In the genomic region with DNA sequence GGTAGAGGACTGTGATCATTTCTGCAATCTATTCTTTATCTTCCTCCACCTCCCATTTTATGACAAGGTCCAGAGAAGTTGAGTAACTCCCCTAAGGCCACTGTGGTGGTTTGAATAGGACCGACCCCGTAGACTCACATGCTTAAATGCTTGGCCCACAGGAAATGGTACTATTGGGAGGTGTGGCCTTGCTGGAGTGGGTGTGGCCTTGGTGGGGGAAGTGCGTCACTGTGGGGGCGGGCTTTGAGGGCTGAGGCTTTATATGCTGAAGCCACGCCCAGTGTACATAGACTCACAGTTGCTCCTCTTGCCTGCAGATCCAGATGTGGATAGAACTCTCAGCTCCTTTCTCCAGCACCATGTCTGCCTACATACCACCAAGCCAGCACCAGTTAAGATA, we compare ENCODE assay signal across 17 mouse cellular contexts. TPM values are rescaled to one million over a fixed set of nuclear protein-coding genes. Genes with fewer than 3 reads are reported as not detected.
DNase-seq lines count a peak whose midpoint lies in the region; ATAC-seq and TF ChIP-seq lines count a peak whose summit lies in the region.
"Had no signal": no experiment of that assay in that cellular context is flagged by ENCODE, and none has a peak within 500 bp of the region (broad histone marks: within the 10 kb centered on the region; RNA-seq: fewer than 3 reads in every experiment).

No protein-coding gene starts in this region.

- H3K9ac ChIP-seq in heart, embryonic 14.5 days (ENCODE audit: low read length), result no peak overlapping the region
- no peak overlapping the region for H3K9ac ChIP-seq in liver, embryonic 12.5 days
- H3K9ac ChIP-seq in liver, embryonic 11.5 days (ENCODE audit: low read depth, low read length), result no peak overlapping the region
- H3K9ac ChIP-seq in embryonic facial prominence, embryonic 15.5 days, result no peak overlapping the region
- H3K9ac ChIP-seq in hindbrain, embryonic 14.5 days, result no peak overlapping the region
- H3K9ac ChIP-seq: limb, embryonic 13.5 days; neural tube, embryonic 12.5 days had no signal

- 87% methylated on average over 5 of the region's 5 CpGs for WGBS in heart, embryonic 14.5 days
- WGBS in liver, embryonic 12.5 days (ENCODE audit: insufficient replicate concordance), result 76% methylated on average over 5 of the region's 5 CpGs
- 80% methylated on average over 5 of the region's 5 CpGs for WGBS in liver, embryonic 11.5 days
- WGBS in embryonic facial prominence, embryonic 15.5 days, result 83% methylated on average over 5 of the region's 5 CpGs
- 75% methylated on average over 5 of the region's 5 CpGs for WGBS in small intestine, adult 2 months
- 87% methylated on average over 5 of the region's 5 CpGs for WGBS in hindbrain, embryonic 14.5 days

- ATAC-seq in heart, embryonic 14.5 days (ENCODE audit: insufficient number of reproducible peaks, insufficient read depth, low FRiP score, low read depth), result no peak
- 0 out of 2 replicates have a peak, but pooled peaks have one; percentile 30 for ATAC-seq in liver, embryonic 12.5 days
- ATAC-seq in liver, embryonic 11.5 days (replicated peaks; ENCODE audit: low FRiP score), result no peak
- ATAC-seq in embryonic facial prominence, embryonic 15.5 days (ENCODE audit: insufficient number of reproducible peaks, low FRiP score, low TSS enrichment, low read depth), result no peak
- ATAC-seq in hindbrain, embryonic 14.5 days (ENCODE audit: low FRiP score), result no peak
- ATAC-seq: Patski had no signal

- H3K9me3 ChIP-seq in heart, embryonic 14.5 days (ENCODE audit: control insufficient read depth, low read length), result no peaks in the 10 kb centered on the region; the same call in 1 of the 2 replicates
- H3K9me3 ChIP-seq in liver, embryonic 12.5 days (replicated peaks), result no peaks in the 10 kb centered on the region
- no peaks in the 10 kb centered on the region for H3K9me3 ChIP-seq in liver, embryonic 11.5 days (ENCODE audit: control insufficient read depth, low read length)
- H3K9me3 ChIP-seq in embryonic facial prominence, embryonic 15.5 days (replicated peaks), result no peaks in the 10 kb centered on the region
- H3K9me3 ChIP-seq in hindbrain, embryonic 14.5 days (ENCODE audit: control insufficient read depth, low read length), result no peaks in the 10 kb centered on the region
- H3K9me3 ChIP-seq: forebrain, embryonic 10.5 days; hindbrain, embryonic 10.5 days; limb, embryonic 13.5 days; midbrain, embryonic 10.5 days; neural tube, embryonic 12.5 days had no signal

- H3K4me1 ChIP-seq in heart, embryonic 14.5 days (ENCODE audit: control insufficient read depth in 2 of 2, insufficient read depth in 2 of 2, low read length in 2 of 2), result peaks cover 7 to 17% of the 10 kb centered on the region in 2 experiments
- no peaks in the 10 kb centered on the region for H3K4me1 ChIP-seq in liver, embryonic 12.5 days
- no peaks in the 10 kb centered on the region for H3K4me1 ChIP-seq in liver, embryonic 11.5 days (replicated peaks; ENCODE audit: control insufficient read depth, insufficient read depth, low read length)
- H3K4me1 ChIP-seq in embryonic facial prominence, embryonic 15.5 days, result peaks cover 3% of the 10 kb centered on the region; the same call in 1 of the 2 replicates
- peaks cover 11% of the 10 kb centered on the region; the same call in 1 of the 2 replicates for H3K4me1 ChIP-seq in small intestine, adult 2 months (ENCODE audit: control insufficient read depth, insufficient read depth, insufficient read length, low read length)
- no peaks in the 10 kb centered on the region; the same call in 1 of the 2 replicates for H3K4me1 ChIP-seq in hindbrain, embryonic 14.5 days (replicated peaks; ENCODE audit: control insufficient read depth, insufficient read depth, low read length)
- H3K4me1 ChIP-seq: forebrain, embryonic 10.5 days; neural tube, embryonic 12.5 days had no signal

- H3K4me3 ChIP-seq in heart, embryonic 14.5 days (ENCODE audit: control insufficient read depth in 1 of 2, insufficient read depth in 1 of 2, low read depth in 1 of 2, low read length in 2 of 2), result no peak overlapping the region
- no peak overlapping the region for H3K4me3 ChIP-seq in liver, embryonic 12.5 days
- H3K4me3 ChIP-seq in liver, embryonic 11.5 days (ENCODE audit: low read depth, low read length), result no peak overlapping the region
- H3K4me3 ChIP-seq in embryonic facial prominence, embryonic 15.5 days (replicated peaks), result no peak overlapping the region
- no peak overlapping the region for H3K4me3 ChIP-seq in small intestine, adult 2 months (ENCODE audit: low read depth, low read length)
- H3K4me3 ChIP-seq in hindbrain, embryonic 14.5 days (replicated peaks; ENCODE audit: low read length), result no peak overlapping the region
- H3K4me3 ChIP-seq: forebrain, embryonic 10.5 days; hindbrain, embryonic 10.5 days; limb, embryonic 13.5 days; midbrain, embryonic 10.5 days; neural tube, embryonic 12.5 days had no signal

- H3K27ac ChIP-seq in heart, embryonic 14.5 days (replicated peaks in 1 of 2; ENCODE audit: control insufficient read depth in 1 of 2, insufficient read depth in 1 of 2, low read depth in 2 of 2, low read length in 2 of 2), result peak overlapping the region; percentile 41 to 54; a peak in 3 of 4 replicates
- no peak overlapping the region for H3K27ac ChIP-seq in liver, embryonic 12.5 days
- H3K27ac ChIP-seq in liver, embryonic 11.5 days (ENCODE audit: low read depth, low read length), result no peak overlapping the region
- H3K27ac ChIP-seq in embryonic facial prominence, embryonic 15.5 days (replicated peaks), result peak overlapping the region; percentile 34; the same call in 1 of the 2 replicates
- H3K27ac ChIP-seq in small intestine, adult 2 months (ENCODE audit: insufficient read depth, low read depth, low read length), result peak overlapping the region; percentile 30
- H3K27ac ChIP-seq in hindbrain, embryonic 14.5 days, result no peak overlapping the region
- H3K27ac ChIP-seq: forebrain, embryonic 10.5 days; hindbrain, embryonic 10.5 days; limb, embryonic 13.5 days; midbrain, embryonic 10.5 days; neural tube, embryonic 12.5 days had no signal

- no peaks in the 10 kb centered on the region for H3K36me3 ChIP-seq in heart, embryonic 14.5 days (ENCODE audit: control insufficient read depth, insufficient read depth, low read length)
- no peaks in the 10 kb centered on the region for H3K36me3 ChIP-seq in liver, embryonic 12.5 days
- no peaks in the 10 kb centered on the region for H3K36me3 ChIP-seq in liver, embryonic 11.5 days (ENCODE audit: control insufficient read depth, insufficient read depth, low read length)
- H3K36me3 ChIP-seq in embryonic facial prominence, embryonic 15.5 days, result no peaks in the 10 kb centered on the region
- H3K36me3 ChIP-seq in small intestine, adult 2 months (ENCODE audit: control insufficient read depth, insufficient read depth, low read length), result no peaks in the 10 kb centered on the region
- no peaks in the 10 kb centered on the region for H3K36me3 ChIP-seq in hindbrain, embryonic 14.5 days (replicated peaks; ENCODE audit: control insufficient read depth, insufficient read depth)
- H3K36me3 ChIP-seq: forebrain, embryonic 10.5 days; hindbrain, embryonic 10.5 days; limb, embryonic 13.5 days; midbrain, embryonic 10.5 days; neural tube, embryonic 12.5 days had no signal

- no peak for TF ChIP-seq POLR2A in small intestine, adult 2 months (IDR thresholded peaks at IDR 0.05; ENCODE audit: low read depth, low read length)

- intact Hi-C loops in gastrocnemius, postnatal 14 days (cut with DNase I; ENCODE audit: low total_unique reads), result no loop called here

- peaks cover 23% of the 10 kb centered on the region for H3K27me3 ChIP-seq in heart, embryonic 14.5 days (ENCODE audit: control insufficient read depth, insufficient read depth, low read length)
- H3K27me3 ChIP-seq in liver, embryonic 12.5 days (replicated peaks), result no peaks in the 10 kb centered on the region
- no peaks in the 10 kb centered on the region for H3K27me3 ChIP-seq in liver, embryonic 11.5 days (replicated peaks; ENCODE audit: control insufficient read depth, insufficient read depth, low read length)
- H3K27me3 ChIP-seq in embryonic facial prominence, embryonic 15.5 days, result 0 out of 2 replicates have a peak, but pooled peaks cover 3% of the 10 kb centered on the region
- H3K27me3 ChIP-seq in small intestine, adult 2 months (ENCODE audit: control insufficient read depth, insufficient read depth, low read length), result no peaks in the 10 kb centered on the region
- no peaks in the 10 kb centered on the region for H3K27me3 ChIP-seq in hindbrain, embryonic 14.5 days (ENCODE audit: control insufficient read depth, insufficient read depth, low read length)
- H3K27me3 ChIP-seq: limb, embryonic 13.5 days; neural tube, embryonic 12.5 days had no signal

- no peak for TF ChIP-seq CTCF in small intestine, adult 2 months (IDR thresholded peaks at IDR 0.05; ENCODE audit: extremely low read depth, insufficient read length, insufficient replicate concordance, low read depth, low read length)

- no peak for DNase-seq in heart, adult 18-20 months
- DNase-seq in liver, embryonic 11.5 days (ENCODE audit: low spot score), result no peak
- no peak for DNase-seq in hindbrain, embryonic 14.5 days (ENCODE audit: low spot score)
- no peak for DNase-seq in gastrocnemius, postnatal 14 days
- DNase-seq: adrenal gland, postnatal 10 days; embryo, embryonic 11 days; right cerebral cortex, postnatal 25 days had no signal

- H3K4me2 ChIP-seq in heart, embryonic 14.5 days (ENCODE audit: low read length), result no peak overlapping the region
- no peak overlapping the region for H3K4me2 ChIP-seq in liver, embryonic 12.5 days
- H3K4me2 ChIP-seq in liver, embryonic 11.5 days, result no peak overlapping the region
- no peak overlapping the region for H3K4me2 ChIP-seq in embryonic facial prominence, embryonic 15.5 days (replicated peaks)
- no peak overlapping the region for H3K4me2 ChIP-seq in hindbrain, embryonic 14.5 days (replicated peaks)
- H3K4me2 ChIP-seq: limb, embryonic 13.5 days; neural tube, embryonic 12.5 days had no signal

RNA-seq across cellular contexts. Expression of gene Bdkrb2, which starts 51.9 kb away (rescaled TPM):
- polyA plus RNA-seq in heart, embryonic 14.5 days (2014; fragmentation: Nextera tagmentation; extraction: Ambion mirVana), result 0.08 and 0.15 TPM in 2 replicates
- under 1 TPM; 0.31 to 0.40 TPM for total RNA-seq in heart, adult 18-20 months (2021)
- not detected in 2 replicates for polyA plus RNA-seq in liver, embryonic 12.5 days (2016; fragmentation: Nextera tagmentation; extraction: Ambion mirVana)
- polyA plus RNA-seq in liver, embryonic 11.5 days (2014; fragmentation: Nextera tagmentation; extraction: Ambion mirVana), result not detected in 2 replicates
- 2.6 and 2.8 TPM in 2 replicates for polyA plus RNA-seq in embryonic facial prominence, embryonic 15.5 days (2015; fragmentation: Nextera tagmentation; extraction: Ambion mirVana)
- 3.1 and 8.3 TPM in 2 replicates for polyA plus RNA-seq in small intestine, adult 2 months (2012; rRNA removed)
- 0.47 and 0.75 TPM in 2 replicates for polyA plus RNA-seq in hindbrain, embryonic 14.5 days (2014; fragmentation: Nextera tagmentation; extraction: Ambion mirVana)
- total RNA-seq in gastrocnemius, postnatal 14 days (2021), result 1 to 10 TPM in 1 of 2 experiments, under 1 TPM in 1; 0.82 to 1.8 TPM

RNA-seq across cellular contexts. Expression of gene D430019H16Rik, which starts 57.5 kb away (rescaled TPM):
- 0.30 and 0.72 TPM in 2 replicates for polyA plus RNA-seq in heart, embryonic 14.5 days (2014; fragmentation: Nextera tagmentation; extraction: Ambion mirVana)
- total RNA-seq in heart, adult 18-20 months (2021), result under 1 TPM; 0.10 to 0.28 TPM
- 0.13 and 0.19 TPM in 2 replicates for polyA plus RNA-seq in liver, embryonic 12.5 days (2016; fragmentation: Nextera tagmentation; extraction: Ambion mirVana)
- polyA plus RNA-seq in liver, embryonic 11.5 days (2014; fragmentation: Nextera tagmentation; extraction: Ambion mirVana), result 0.49 and 0.93 TPM in 2 replicates
- 1.6 and 1.7 TPM in 2 replicates for polyA plus RNA-seq in embryonic facial prominence, embryonic 15.5 days (2015; fragmentation: Nextera tagmentation; extraction: Ambion mirVana)
- 0.53 and 0.75 TPM in 2 replicates for polyA plus RNA-seq in small intestine, adult 2 months (2012; rRNA removed)
- 18.8 and 22.2 TPM in 2 replicates for polyA plus RNA-seq in hindbrain, embryonic 14.5 days (2014; fragmentation: Nextera tagmentation; extraction: Ambion mirVana)
- 1 to 10 TPM; 1.1 to 1.6 TPM for total RNA-seq in gastrocnemius, postnatal 14 days (2021)

Comparison
In these comparisons a context has a peak if more than half of its experiments do, and no peak if none do; other contexts are left out.
1. H3K27ac ChIP-seq: peak in heart, embryonic 14.5 days (2 of 2), embryonic facial prominence, embryonic 15.5 days (single experiment) and small intestine, adult 2 months (single experiment); none in liver, embryonic 12.5 days (single experiment), liver, embryonic 11.5 days (single experiment) and hindbrain, embryonic 14.5 days (single experiment).